Mouse (Mus musculus): ENCODE results near the gene Svop.

Gene Svop

GRCm38 (mm10) chr5:114043800-114044199 lies 47.6 kb downstream of the Svop start:
- DNase-seq = no peak

DNA sequence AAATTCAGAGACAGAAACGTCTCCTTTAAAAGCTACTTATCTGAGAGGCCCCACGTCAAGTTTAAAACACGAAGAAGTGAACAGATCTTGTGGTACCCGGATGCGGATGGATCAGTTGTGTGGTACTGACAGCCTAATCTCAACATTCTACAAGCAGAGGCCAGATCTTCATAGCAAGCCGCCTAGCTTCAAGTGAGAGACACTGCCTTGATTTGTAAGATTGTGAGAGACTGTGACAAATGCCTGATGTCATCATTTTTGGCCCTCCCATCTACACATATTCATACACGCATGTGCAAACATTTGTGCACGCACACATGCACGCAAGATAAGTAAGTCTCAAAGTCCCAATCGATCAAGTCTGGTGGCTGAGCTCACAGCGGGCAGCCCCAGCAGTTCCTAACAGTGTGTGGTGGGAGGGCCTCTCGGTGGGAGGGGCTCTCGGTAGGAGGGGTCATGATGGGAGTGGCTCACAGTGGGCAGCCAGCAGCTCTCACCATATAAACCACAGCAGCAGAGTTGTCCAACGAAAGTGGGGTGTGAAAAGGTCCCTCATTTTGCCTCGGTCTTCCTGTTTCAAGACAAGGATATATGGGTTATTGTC lies 49.9 kb downstream of the Svop start:
- DNase-seq = peak; percentile 52

DNA sequence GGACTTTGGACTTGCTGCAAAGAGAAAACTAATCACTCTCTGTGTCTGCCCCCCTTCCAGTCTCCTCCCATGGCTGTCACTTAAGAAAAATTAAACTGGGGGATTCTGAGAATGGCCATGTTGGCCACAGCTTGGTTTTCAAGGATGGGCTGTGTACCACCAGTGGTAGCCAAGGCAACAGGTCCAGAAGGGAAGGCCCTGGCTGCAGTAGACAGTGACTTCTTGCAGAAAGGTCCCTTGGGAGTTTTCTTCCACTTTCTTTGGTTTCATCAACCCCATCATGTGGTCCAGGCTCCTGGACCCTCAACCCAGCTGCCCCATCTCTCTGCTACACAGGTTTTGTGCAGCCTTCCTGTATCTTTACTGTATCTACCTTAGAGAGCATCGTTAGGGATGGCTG lies 50.5 kb downstream of the Svop start:
- DNase-seq = no peak

DNA sequence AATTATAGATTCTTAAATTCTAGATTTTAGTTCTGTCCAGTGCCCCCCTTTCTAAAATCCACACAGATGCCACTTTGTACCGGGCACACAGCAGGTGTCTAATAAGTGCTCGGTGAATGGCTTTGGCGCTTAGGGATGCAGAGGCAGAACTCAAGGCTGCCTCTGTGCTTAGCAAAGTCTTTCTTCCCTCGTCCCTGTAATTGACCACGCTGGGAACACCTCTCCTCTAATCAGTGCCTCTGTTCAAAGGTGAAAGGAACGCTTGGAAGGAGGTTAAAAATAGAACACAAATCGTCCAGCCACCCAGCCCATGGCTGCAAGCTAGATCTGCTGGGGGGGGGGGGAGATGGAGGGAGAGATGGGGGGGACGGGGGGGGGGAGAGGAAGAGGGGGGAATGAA lies 50.9 kb downstream of the Svop start:
- DNase-seq = no peak

DNA sequence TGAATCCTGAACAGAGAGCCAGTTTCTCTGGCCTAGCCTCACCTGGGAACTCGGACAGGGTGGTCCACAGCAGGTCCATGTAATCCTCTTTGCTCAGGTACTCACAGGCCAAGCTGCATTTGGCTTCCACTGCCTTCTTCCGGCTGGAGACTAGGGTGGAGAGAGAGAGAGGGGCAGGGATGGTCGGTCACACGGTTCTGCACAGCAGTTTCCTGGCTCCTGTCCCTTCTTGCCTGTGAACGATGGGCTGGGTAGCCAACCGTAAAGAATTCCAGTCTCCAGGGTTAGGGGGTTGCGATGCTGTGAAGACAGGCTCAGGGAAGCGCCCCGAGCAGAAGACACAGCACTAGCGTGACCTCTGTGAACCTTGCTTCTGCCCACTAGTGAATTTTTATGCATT lies 56.3 kb downstream of the Svop start:
- no peak for DNase-seq

- DNase-seq = no peak
These were observed 57.0 kb downstream of the Svop start for GRCm38 (mm10) chr5:114034393-114034792.

GRCm38 (mm10) chr5:114032161-114032763 lies 59.1 kb downstream of the Svop start:
- no peak for DNase-seq

GRCm38 (mm10) chr5:114030652-114031051 lies 60.7 kb downstream of the Svop start:
- DNase-seq = no peak

- DNase-seq = no peak
These were observed 63.3 kb downstream of the Svop start for GRCm38 (mm10) chr5:114028111-114028510.

- DNase-seq = no peak
These were observed 64.0 kb downstream of the Svop start for GRCm38 (mm10) chr5:114027217-114027944.

GRCm38 (mm10) chr5:114024885-114025284 lies 66.5 kb downstream of the Svop start:
- peak; percentile 44 for DNase-seq

DNA sequence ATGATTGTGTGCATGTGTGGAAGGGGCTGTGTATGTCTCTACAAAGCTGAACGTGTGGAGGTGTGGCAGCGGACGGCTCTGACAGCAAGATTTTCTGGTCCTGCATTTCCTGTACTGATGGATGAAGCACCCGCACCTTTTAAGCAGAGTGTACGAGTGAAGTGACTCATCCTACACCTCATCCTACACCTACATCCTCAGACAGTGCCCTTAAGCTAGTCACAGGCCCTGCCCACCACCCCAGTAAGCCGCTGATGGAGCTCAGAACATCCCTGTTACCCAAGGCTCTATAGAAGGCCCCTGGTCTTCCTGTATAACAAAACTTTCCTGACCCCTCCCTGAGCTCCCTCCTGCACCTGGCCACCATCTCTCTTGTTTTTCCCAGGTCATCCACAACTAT lies 67.0 kb downstream of the Svop start:
- DNase-seq = no peak

DNA sequence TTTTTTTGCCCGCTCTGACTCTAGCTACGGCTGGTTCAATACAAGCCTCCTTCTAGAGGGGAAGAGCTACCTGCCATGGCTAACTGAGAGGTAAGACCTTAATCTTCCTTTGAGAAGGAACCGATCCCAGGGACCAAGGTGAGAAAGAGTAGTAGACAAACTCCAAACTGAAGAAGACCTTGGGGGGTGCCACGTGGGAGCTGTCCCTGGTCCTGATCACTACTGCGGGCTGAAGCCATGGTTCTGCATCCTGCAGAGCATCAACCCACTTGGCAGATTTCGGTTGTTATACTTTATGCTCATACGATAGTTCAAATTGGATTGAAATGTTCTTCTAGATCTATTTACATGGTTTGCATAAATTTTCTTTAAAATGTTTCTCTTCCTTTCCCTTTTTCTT lies 76.2 kb downstream of the Svop start:
- peak; percentile 51 for DNase-seq

DNA sequence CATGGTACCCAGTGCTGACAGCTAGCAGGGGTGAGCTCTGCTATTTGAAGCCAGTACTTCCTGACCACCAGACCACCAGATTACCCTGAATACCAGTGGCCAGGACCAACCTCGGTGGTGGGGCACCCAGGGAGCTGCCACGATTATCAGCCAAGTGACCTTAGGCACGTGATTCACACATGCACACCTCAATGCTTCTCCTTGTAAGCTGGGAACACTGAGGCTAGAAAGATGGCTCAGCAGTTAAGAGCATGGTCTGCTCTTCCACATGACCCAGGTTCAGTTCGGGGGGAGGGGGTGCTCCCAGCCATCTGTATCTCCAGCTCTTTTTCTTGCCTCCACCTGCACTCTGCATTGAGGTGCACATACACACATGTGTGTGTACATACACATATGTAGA lies 82.3 kb downstream of the Svop start:
- DNase-seq = no peak

DNA sequence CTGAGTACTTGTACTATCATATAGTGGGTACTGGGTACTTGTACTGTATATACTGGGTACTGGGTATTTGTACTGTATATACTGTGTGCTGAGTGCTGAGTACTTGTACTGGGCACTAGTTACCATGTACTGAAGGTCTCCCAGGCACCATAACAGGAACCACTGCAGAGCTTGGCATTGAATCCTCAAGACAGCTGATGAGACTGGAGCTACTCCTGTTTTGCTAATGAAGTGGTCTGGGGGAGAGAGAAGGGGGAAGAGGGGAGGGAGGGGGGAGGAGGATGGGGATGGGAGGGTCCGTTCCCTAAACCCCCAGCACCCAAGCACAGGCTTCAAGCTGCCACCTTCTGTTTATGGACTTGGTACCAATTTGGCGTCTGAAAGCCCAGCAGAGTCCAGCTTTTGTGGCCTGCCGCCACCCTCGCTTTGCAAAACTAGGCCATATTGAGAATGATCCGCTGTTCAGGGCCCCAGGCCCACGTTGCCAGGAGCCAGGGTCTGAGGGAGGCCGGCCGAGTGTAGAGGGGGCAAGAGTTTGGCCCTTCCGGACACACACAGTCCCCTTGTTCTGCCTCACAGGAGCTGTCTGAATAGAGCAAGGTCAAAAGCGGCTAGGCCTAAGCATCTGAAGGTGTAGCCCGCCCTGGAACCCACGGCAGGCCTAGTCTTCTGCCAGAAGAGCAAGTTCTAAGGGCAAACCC lies 83.5 kb downstream of the Svop start:
- DNase-seq = no peak

DNA sequence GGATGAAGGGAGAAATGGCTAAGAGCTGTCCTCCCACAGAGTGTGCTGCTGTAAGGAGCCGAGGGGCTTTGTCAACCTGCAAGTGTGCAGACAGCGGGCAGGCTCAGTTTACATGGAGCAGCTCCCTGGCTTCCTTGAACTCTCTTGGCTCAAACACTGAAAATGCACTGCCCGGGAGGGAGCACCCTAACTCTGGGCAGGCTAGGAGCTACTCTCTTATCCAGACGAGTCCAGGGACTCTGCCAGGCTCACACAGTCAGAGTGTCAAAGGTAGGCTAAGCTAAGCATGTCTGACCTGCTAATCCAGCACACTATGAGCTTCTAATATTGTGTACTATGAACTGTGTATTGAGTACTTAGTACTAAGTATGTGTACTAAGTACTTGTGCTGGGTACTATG lies 84.4 kb downstream of the Svop start:
- DNase-seq = no peak

DNA sequence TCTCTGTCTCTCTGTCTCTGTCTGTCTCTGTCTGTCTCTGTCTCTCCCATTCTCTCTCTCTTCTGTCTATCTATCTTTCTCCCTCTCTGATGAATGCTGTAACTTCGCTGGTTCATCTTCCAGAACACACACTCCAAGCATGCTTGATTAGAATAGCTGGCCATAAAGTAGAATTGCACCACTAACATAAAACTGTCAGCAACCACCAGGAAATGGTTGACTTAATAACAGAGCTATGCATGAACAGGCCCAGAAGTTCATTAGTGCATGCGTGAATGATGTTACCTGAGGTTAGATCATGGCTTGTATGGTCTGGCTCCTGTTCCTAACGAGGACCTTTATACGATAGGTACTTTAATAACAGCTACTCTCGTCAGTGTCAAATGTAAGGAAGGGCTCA lies 86.3 kb downstream of the Svop start:
- DNase-seq = no peak

GRCm38 (mm10) chr5:114004573-114004972 lies 86.8 kb downstream of the Svop start:
- no peak for DNase-seq

DNA sequence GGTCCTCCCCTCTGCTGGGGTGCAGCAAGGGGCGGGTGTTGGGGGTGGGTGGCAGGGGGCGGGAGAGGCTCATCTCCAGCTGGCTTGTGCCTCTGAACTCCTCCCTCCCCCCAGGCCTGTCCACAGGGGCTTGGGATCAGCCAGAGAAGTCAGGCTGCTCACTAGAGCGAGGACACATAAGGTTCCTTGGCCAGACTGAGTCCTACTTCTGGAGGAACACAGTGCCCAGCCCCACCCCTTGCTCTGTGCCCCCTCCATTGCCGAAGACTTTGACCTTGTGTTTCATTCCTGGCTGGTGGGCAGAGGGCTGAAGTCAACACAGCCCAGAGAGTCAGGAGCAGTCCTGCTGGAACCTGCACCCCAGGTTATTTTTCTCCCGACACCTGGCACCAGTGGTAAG lies 87.8 kb downstream of the Svop start, which contains the start of gene Dao:
Gene Dao, plus strand, starts transcription at position 162 of the 400 bp plus-strand sequence.
- DNase-seq = no peak

GRCm38 (mm10) chr5:113999382-113999781 lies 92.0 kb downstream of the Svop start:
- DNase-seq = no peak

DNA sequence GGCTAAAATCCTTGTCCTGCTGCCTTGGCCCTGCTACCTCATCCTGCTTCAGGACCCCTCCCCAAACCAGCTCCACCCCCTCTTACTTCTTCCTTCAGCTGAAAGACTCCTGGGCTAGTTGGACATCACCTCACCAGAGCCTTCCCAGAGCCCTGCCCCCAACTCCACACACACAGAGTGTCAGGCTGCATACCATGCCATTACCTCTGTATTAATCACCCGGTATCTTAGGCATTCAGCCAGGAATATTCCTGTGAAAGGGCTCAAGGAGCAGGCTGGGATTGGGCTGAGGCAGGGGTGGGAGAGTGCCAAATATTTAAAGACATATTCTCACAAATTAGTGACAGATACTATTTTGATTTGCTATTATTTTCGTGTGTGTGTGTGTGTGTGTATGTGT lies 94.9 kb downstream of the Svop start:
- DNase-seq = no peak

DNA sequence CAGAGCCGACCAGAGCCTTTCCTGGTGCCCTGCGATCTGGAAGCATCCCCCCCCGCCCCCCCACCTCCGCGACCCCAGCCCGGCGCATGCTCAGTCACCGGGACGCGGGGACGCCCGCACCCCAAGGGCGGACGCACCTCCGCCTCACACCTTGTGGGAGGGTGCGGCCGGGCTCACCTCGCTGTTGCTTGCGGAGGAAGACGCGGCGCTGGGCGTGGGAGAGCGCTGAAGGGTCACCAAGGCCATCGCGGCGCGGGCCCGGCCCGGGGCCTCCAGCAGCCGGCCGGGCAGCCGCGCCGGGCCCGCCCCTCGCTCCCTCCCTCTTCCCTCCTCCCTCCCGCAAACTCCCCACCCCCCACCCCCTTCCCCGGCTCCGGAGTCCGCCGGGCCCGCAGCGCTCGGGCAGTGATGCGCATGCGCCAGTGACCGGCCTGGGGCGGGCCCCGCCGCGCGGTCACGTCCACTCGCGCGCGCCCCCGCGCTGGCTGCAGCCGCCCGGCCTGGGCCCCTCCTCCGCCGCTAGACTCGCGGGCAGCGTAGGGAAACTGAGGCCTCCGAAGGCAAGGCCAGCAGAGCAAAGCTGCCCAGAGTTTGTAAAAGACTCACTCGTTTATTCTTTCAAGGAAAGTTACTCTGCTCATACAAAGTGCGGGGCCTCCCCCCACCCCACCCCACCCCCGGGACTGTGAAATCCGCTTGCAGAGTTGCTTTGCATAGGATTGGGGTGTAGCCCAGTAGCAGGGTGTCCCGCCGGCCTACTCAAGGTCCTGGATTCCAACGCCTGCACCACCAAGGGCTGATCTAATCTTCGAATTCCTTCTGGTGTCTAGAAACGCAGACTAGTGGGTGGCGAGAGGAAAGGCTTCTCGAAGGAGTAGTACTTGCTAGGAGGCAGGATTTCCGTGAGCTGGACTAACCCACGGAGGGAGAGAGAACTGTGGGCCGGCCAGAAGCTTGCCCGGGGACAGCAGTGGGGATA lies 97.6 kb downstream of the Svop start, which contains the start of gene Ssh1:
Gene Ssh1, minus strand, starts transcription at position 408 of the 979 bp plus-strand sequence.
- peak; percentile 95 for DNase-seq
